25 mouse cellular contexts compared by ENCODE assay signal in the genomic region with DNA sequence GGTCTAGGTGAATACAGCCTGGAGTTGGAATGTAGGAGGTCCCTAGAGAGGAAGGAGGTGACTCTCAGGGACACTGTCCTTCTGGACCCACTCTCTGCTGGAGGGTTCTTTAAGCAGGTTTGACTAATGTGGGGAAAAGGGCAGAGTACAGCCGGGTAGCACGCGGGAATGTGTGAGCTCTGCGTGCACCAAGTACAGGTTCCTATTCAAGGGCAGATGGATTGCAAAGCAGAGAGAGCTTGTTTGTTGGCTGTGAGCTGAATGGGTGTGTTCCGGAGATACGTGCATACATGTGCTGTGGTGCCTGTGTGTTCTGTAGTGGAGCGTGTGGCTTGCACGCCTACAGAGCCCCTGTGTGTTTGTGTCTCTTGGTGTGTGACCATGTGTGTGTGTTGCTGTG. TPM values are rescaled to one million over a fixed set of nuclear protein-coding genes. Genes with fewer than 3 reads are reported as not detected.
DNase-seq lines count a peak whose midpoint lies in the region; ATAC-seq and TF ChIP-seq lines count a peak whose summit lies in the region.
"Had no signal": no experiment of that assay in that cellular context is flagged by ENCODE, and none has a peak within 500 bp of the region (broad histone marks: within the 10 kb centered on the region; RNA-seq: fewer than 3 reads in every experiment).

No protein-coding gene starts in this region.

- no peak overlapping the region for H3K4me3 ChIP-seq in limb, embryonic 15.5 days
- no peak overlapping the region for H3K4me3 ChIP-seq in limb, embryonic 10.5 days
- no peak overlapping the region for H3K4me3 ChIP-seq in embryonic facial prominence, embryonic 15.5 days (replicated peaks)
- H3K4me3 ChIP-seq in intestine, postnatal 0 days (ENCODE audit: low read depth, low read length), result peak overlapping the region; percentile 42
- H3K4me3 ChIP-seq: forebrain, embryonic 15.5 days; hindbrain, embryonic 10.5 days; liver, embryonic 13.5 days; midbrain, embryonic 13.5 days; neural tube, embryonic 12.5 days had no signal

- H3K27me3 ChIP-seq in limb, embryonic 15.5 days, result peaks cover 22% of the 10 kb centered on the region
- H3K27me3 ChIP-seq in limb, embryonic 10.5 days (ENCODE audit: low read depth, poor library complexity, severe bottlenecking), result peaks cover 44% of the 10 kb centered on the region
- H3K27me3 ChIP-seq in embryonic facial prominence, embryonic 15.5 days, result peaks cover 13% of the 10 kb centered on the region
- H3K27me3 ChIP-seq in intestine, postnatal 0 days (replicated peaks; ENCODE audit: control insufficient read depth, insufficient read depth, low read length), result no peaks in the 10 kb centered on the region

- H3K9ac ChIP-seq in limb, embryonic 15.5 days, result no peak overlapping the region
- no peak overlapping the region for H3K9ac ChIP-seq in embryonic facial prominence, embryonic 15.5 days
- H3K9ac ChIP-seq in intestine, postnatal 0 days (ENCODE audit: low read depth, low read length), result no peak overlapping the region; the same call in 1 of the 2 replicates
- H3K9ac ChIP-seq: forebrain, embryonic 15.5 days; liver, embryonic 13.5 days; midbrain, embryonic 13.5 days; neural tube, embryonic 12.5 days had no signal

- H3K36me3 ChIP-seq in limb, embryonic 15.5 days, result no peaks in the 10 kb centered on the region
- H3K36me3 ChIP-seq in limb, embryonic 10.5 days, result no peaks in the 10 kb centered on the region
- no peaks in the 10 kb centered on the region for H3K36me3 ChIP-seq in embryonic facial prominence, embryonic 15.5 days
- peaks cover 5% of the 10 kb centered on the region; the same call in 1 of the 2 replicates for H3K36me3 ChIP-seq in intestine, postnatal 0 days (ENCODE audit: control insufficient read depth, insufficient read depth)
- H3K36me3 ChIP-seq: forebrain, embryonic 15.5 days; hindbrain, embryonic 10.5 days; liver, embryonic 13.5 days; midbrain, embryonic 13.5 days; neural tube, embryonic 12.5 days had no signal

- no peak overlapping the region for H3K27ac ChIP-seq in limb, embryonic 15.5 days
- no peak overlapping the region for H3K27ac ChIP-seq in limb, embryonic 10.5 days
- no peak overlapping the region for H3K27ac ChIP-seq in embryonic facial prominence, embryonic 15.5 days (replicated peaks)
- H3K27ac ChIP-seq in intestine, postnatal 0 days (ENCODE audit: low read depth, low read length), result peak overlapping the region; percentile 89
- H3K27ac ChIP-seq: forebrain, embryonic 15.5 days; hindbrain, embryonic 10.5 days; hindbrain, postnatal 0 days; liver, embryonic 13.5 days; midbrain, embryonic 13.5 days; neural tube, embryonic 12.5 days had no signal

- H3K4me2 ChIP-seq in limb, embryonic 15.5 days, result 0 out of 2 replicates have a peak overlapping the region, but pooled peaks have one; percentile 3
- peak overlapping the region; percentile 30; the same call in 1 of the 2 replicates for H3K4me2 ChIP-seq in embryonic facial prominence, embryonic 15.5 days (replicated peaks)
- peak overlapping the region; percentile 63 for H3K4me2 ChIP-seq in intestine, postnatal 0 days (replicated peaks; ENCODE audit: low read depth)
- H3K4me2 ChIP-seq: forebrain, embryonic 15.5 days; liver, embryonic 13.5 days; midbrain, embryonic 13.5 days; neural tube, embryonic 12.5 days had no signal

- 0 out of 2 replicates have a peak, but pooled peaks cover 5% of the 10 kb centered on the region for H3K4me1 ChIP-seq in limb, embryonic 15.5 days
- peaks cover 10% of the 10 kb centered on the region; the same call in 1 of the 2 replicates for H3K4me1 ChIP-seq in limb, embryonic 10.5 days
- peaks cover 11% of the 10 kb centered on the region; the same call in 1 of the 2 replicates for H3K4me1 ChIP-seq in embryonic facial prominence, embryonic 15.5 days
- H3K4me1 ChIP-seq in intestine, postnatal 0 days (replicated peaks; ENCODE audit: control insufficient read depth, insufficient read depth, low read length), result no peaks in the 10 kb centered on the region; the same call in 1 of the 2 replicates
- H3K4me1 ChIP-seq: forebrain, embryonic 15.5 days; midbrain, embryonic 13.5 days; neural tube, embryonic 12.5 days had no signal

- no peak for DNase-seq in limb, embryonic 10.5 days (ENCODE audit: low spot score)
- DNase-seq in kidney, postnatal 36 days, result peak; percentile 60 to 74
- DNase-seq in adrenal gland, postnatal 36 days, result no peak
- DNase-seq in right cerebral cortex, postnatal 10 days (ENCODE audit: low spot score in 2 of 2), result no peak
- DNase-seq in left cerebral cortex, postnatal 4 days, result no peak
- DNase-seq: B cell, adult 2 months; cerebellum, adult 8-10 months; gastrocnemius, postnatal 36 days; layer of hippocampus, postnatal 36 days; liver, embryonic 13.5 days; lung, postnatal 14 days; thymus, adult 2 months had no signal

- ATAC-seq in limb, embryonic 15.5 days (ENCODE audit: insufficient number of reproducible peaks, low FRiP score, low TSS enrichment, low read depth), result no peak
- ATAC-seq in embryonic facial prominence, embryonic 15.5 days (ENCODE audit: insufficient number of reproducible peaks, low FRiP score, low TSS enrichment, low read depth), result no peak
- ATAC-seq in intestine, postnatal 0 days, result peak; percentile 54
- ATAC-seq: forebrain, embryonic 15.5 days; hindbrain, postnatal 0 days; midbrain, embryonic 13.5 days had no signal

- TF ChIP-seq CTCF in intestine, postnatal 0 days (IDR thresholded peaks at IDR 0.05; ENCODE audit: low read depth), result no peak

- WGBS in limb, embryonic 15.5 days, result 81% methylated on average over 8 of the region's 8 CpGs
- 96% methylated on average over 8 of the region's 8 CpGs for WGBS in limb, embryonic 10.5 days
- 81% methylated on average over 8 of the region's 8 CpGs for WGBS in embryonic facial prominence, embryonic 15.5 days
- 42% methylated on average over 8 of the region's 8 CpGs for WGBS in intestine, postnatal 0 days

- no peaks in the 10 kb centered on the region for H3K9me3 ChIP-seq in limb, embryonic 15.5 days
- H3K9me3 ChIP-seq in limb, embryonic 10.5 days (replicated peaks), result no peaks in the 10 kb centered on the region
- H3K9me3 ChIP-seq in embryonic facial prominence, embryonic 15.5 days (replicated peaks), result no peaks in the 10 kb centered on the region
- no peaks in the 10 kb centered on the region for H3K9me3 ChIP-seq in intestine, postnatal 0 days (ENCODE audit: control insufficient read depth)
- H3K9me3 ChIP-seq: forebrain, embryonic 15.5 days; hindbrain, embryonic 10.5 days; liver, embryonic 13.5 days; midbrain, embryonic 13.5 days; neural tube, embryonic 12.5 days had no signal

- intact Hi-C loops in left cerebral cortex, postnatal 4 days (cut with DNase I), result no loop called here

RNA-seq across cellular contexts. Expression of gene Crybg2, which starts 6.8 kb away (rescaled TPM):
- polyA plus RNA-seq in limb, embryonic 15.5 days (2015; fragmentation: Nextera tagmentation; extraction: Ambion mirVana), result 17.3 and 17.5 TPM in 2 replicates
- polyA plus RNA-seq in limb, embryonic 10.5 days (2016; fragmentation: Nextera tagmentation; extraction: Ambion mirVana), result 3.5 and 4.4 TPM in 2 replicates
- 12.4 and 16.7 TPM in 2 replicates for polyA plus RNA-seq in embryonic facial prominence, embryonic 15.5 days (2015; fragmentation: Nextera tagmentation; extraction: Ambion mirVana)
- 17.9 and 22.5 TPM in 2 replicates for polyA plus RNA-seq in intestine, postnatal 0 days (2015; fragmentation: Nextera tagmentation; extraction: Ambion mirVana)
- total RNA-seq in adrenal gland, postnatal 36 days (2021), result not detected
- 1 to 10 TPM; 5.8 to 8.5 TPM for total RNA-seq in left cerebral cortex, postnatal 4 days (2021)
- total RNA-seq: gastrocnemius, postnatal 36 days had no signal

RNA-seq across cellular contexts. Expression of gene Zfp683, which starts 13.7 kb away (rescaled TPM):
- polyA plus RNA-seq in limb, embryonic 15.5 days (2015; fragmentation: Nextera tagmentation; extraction: Ambion mirVana), result not detected in 2 replicates
- not detected in 2 replicates for polyA plus RNA-seq in limb, embryonic 10.5 days (2016; fragmentation: Nextera tagmentation; extraction: Ambion mirVana)
- polyA plus RNA-seq in embryonic facial prominence, embryonic 15.5 days (2015; fragmentation: Nextera tagmentation; extraction: Ambion mirVana), result not detected in 2 replicates
- polyA plus RNA-seq in intestine, postnatal 0 days (2015; fragmentation: Nextera tagmentation; extraction: Ambion mirVana), result not detected in 2 replicates
- not detected for total RNA-seq in adrenal gland, postnatal 36 days (2021)
- total RNA-seq in left cerebral cortex, postnatal 4 days (2021), result not detected
- total RNA-seq: adrenal gland, postnatal 4 days; gastrocnemius, postnatal 36 days; heart, adult 8-10 months; hindbrain, postnatal 0 days; layer of hippocampus, postnatal 36 days; left cerebral cortex, postnatal 14 days had no signal
- polyA plus RNA-seq: embryonic facial prominence, embryonic 11.5 days; forebrain, embryonic 15.5 days; hindbrain, embryonic 10.5 days; hindbrain, postnatal 0 days; liver, embryonic 13.5 days; midbrain, embryonic 13.5 days; neural tube, embryonic 12.5 days had no signal

RNA-seq across cellular contexts. Expression of gene Cd52, which starts 27.5 kb away (rescaled TPM):
- 15.9 and 20.1 TPM in 2 replicates for polyA plus RNA-seq in limb, embryonic 15.5 days (2015; fragmentation: Nextera tagmentation; extraction: Ambion mirVana)
- 2.4 and 3.9 TPM in 2 replicates for polyA plus RNA-seq in limb, embryonic 10.5 days (2016; fragmentation: Nextera tagmentation; extraction: Ambion mirVana)
- 17.1 and 17.9 TPM in 2 replicates for polyA plus RNA-seq in embryonic facial prominence, embryonic 15.5 days (2015; fragmentation: Nextera tagmentation; extraction: Ambion mirVana)
- 28.7 and 31.2 TPM in 2 replicates for polyA plus RNA-seq in intestine, postnatal 0 days (2015; fragmentation: Nextera tagmentation; extraction: Ambion mirVana)
- total RNA-seq in adrenal gland, postnatal 36 days (2021), result 10 to 100 TPM; 10.9 to 12.0 TPM
- total RNA-seq in left cerebral cortex, postnatal 4 days (2021), result 1 to 10 TPM; 1.1 to 1.6 TPM
- total RNA-seq: hindbrain, postnatal 0 days had no signal

RNA-seq across cellular contexts. Expression of gene Ubxn11, which starts 35.0 kb away (rescaled TPM):
- 10.7 and 13.3 TPM in 2 replicates for polyA plus RNA-seq in limb, embryonic 15.5 days (2015; fragmentation: Nextera tagmentation; extraction: Ambion mirVana)
- polyA plus RNA-seq in limb, embryonic 10.5 days (2016; fragmentation: Nextera tagmentation; extraction: Ambion mirVana), result 5.1 and 6.5 TPM in 2 replicates
- 16.9 and 23.7 TPM in 2 replicates for polyA plus RNA-seq in embryonic facial prominence, embryonic 15.5 days (2015; fragmentation: Nextera tagmentation; extraction: Ambion mirVana)
- 0.88 and 1.5 TPM in 2 replicates for polyA plus RNA-seq in intestine, postnatal 0 days (2015; fragmentation: Nextera tagmentation; extraction: Ambion mirVana)
- total RNA-seq in adrenal gland, postnatal 36 days (2021), result 1 to 10 TPM; 5.2 to 8.5 TPM
- 10 to 100 TPM; 16.9 to 24.0 TPM for total RNA-seq in left cerebral cortex, postnatal 4 days (2021)

RNA-seq across cellular contexts. Expression of gene Lin28a, which starts 48.7 kb away (rescaled TPM):
- 0.17 TPM in 1 of 2 replicates, not detected in the other for polyA plus RNA-seq in limb, embryonic 15.5 days (2015; fragmentation: Nextera tagmentation; extraction: Ambion mirVana)
- 16.7 and 46.5 TPM in 2 replicates for polyA plus RNA-seq in limb, embryonic 10.5 days (2016; fragmentation: Nextera tagmentation; extraction: Ambion mirVana)
- not detected in 2 replicates for polyA plus RNA-seq in embryonic facial prominence, embryonic 15.5 days (2015; fragmentation: Nextera tagmentation; extraction: Ambion mirVana)
- not detected in 2 replicates for polyA plus RNA-seq in intestine, postnatal 0 days (2015; fragmentation: Nextera tagmentation; extraction: Ambion mirVana)
- total RNA-seq in adrenal gland, postnatal 36 days (2021), result not detected
- not detected for total RNA-seq in left cerebral cortex, postnatal 4 days (2021)
- total RNA-seq: heart, adult 8-10 months; hindbrain, postnatal 0 days; layer of hippocampus, postnatal 36 days; left cerebral cortex, postnatal 14 days had no signal
- polyA plus RNA-seq: forebrain, embryonic 15.5 days; heart, embryonic 16.5 days; hindbrain, postnatal 0 days had no signal

Comparison
In these comparisons a context has a peak if more than half of its experiments do, and no peak if none do; other contexts are left out.
1. H3K4me2 ChIP-seq: peak in every context shown above with its lines; median percentile 63 in intestine, postnatal 0 days; 30 in embryonic facial prominence, embryonic 15.5 days; 3 in limb, embryonic 15.5 days.
2. DNase-seq: peak in kidney, postnatal 36 days (2 of 2); none in limb, embryonic 10.5 days (single experiment), adrenal gland, postnatal 36 days (0 of 2), right cerebral cortex, postnatal 10 days (0 of 2) and left cerebral cortex, postnatal 4 days (single experiment).